Mouse (Mus musculus): Measurements from ENCODE around the gene Unk.

GRCm38 (mm10) chr11:116029086-116029865 lies 846 bp upstream of the Unk start:
- TF ChIP-seq POLR2A (IDR thresholded peaks at IDR 0.05; ENCODE audit: control insufficient read depth, extremely low read depth, insufficient read depth, low read length, poor library complexity) (no peak), CTCF (IDR thresholded peaks at IDR 0.05; ENCODE audit: borderline replicate concordance, control insufficient read depth, extremely low read depth, insufficient read depth, low read length, poor library complexity) (no peak)

Measured in thymus, adult 2 months (tissue).